In the genomic region with DNA sequence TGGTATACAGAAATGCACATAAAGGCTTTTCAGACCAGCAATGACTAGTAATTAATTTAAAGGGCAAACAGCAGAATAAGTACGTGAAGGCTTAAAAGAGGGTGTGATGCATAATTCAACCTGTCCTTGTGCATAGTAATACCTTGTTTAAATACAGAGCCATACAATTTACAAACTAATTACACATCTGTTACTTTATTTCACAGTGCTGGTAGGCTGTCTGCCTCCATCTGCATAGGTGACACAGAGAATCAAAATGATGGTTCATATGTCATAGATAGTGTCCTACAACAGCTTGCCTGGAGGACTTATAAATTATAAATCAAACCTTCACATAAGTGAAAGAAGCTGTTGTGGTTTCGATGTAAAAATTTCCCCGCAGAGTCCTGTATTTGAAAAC, we compare ENCODE assay signal across 18 mouse cellular contexts.
"Had no signal": no experiment of that assay in that cellular context is flagged by ENCODE, and none has a peak within 500 bp of the region (broad histone marks: within the 10 kb centered on the region; RNA-seq: fewer than 3 reads in every experiment).

No protein-coding gene starts in this region.

- ATAC-seq: liver, postnatal 0 days; lung, postnatal 0 days; midbrain, embryonic 13.5 days had no signal

- H3K4me3 ChIP-seq: liver, embryonic 13.5 days; liver, embryonic 15.5 days; lung, embryonic 15.5 days; megakaryocyte, embryonic 14.5 days; midbrain, embryonic 13.5 days; stomach, embryonic 15.5 days had no signal

- H3K4me2 ChIP-seq: liver, embryonic 11.5 days; liver, embryonic 13.5 days; liver, embryonic 15.5 days; lung, embryonic 15.5 days; midbrain, embryonic 13.5 days; stomach, embryonic 15.5 days had no signal

- H3K9ac ChIP-seq: liver, embryonic 13.5 days; liver, embryonic 15.5 days; liver, postnatal 0 days; lung, embryonic 15.5 days; midbrain, embryonic 13.5 days; stomach, embryonic 15.5 days had no signal

- DNase-seq: liver, embryonic 13.5 days; liver, postnatal 0 days; lung, adult 2 months; lung, postnatal 14 days; lung, postnatal 36 days; right cerebral cortex, postnatal 14 days; thymus, adult 2 months; thymus, postnatal 25 days; thymus, postnatal 4 days had no signal

- H3K27me3 ChIP-seq: liver, embryonic 13.5 days; liver, embryonic 15.5 days; lung, embryonic 15.5 days; megakaryocyte, embryonic 14.5 days; midbrain, embryonic 13.5 days; stomach, embryonic 15.5 days had no signal

- H3K27ac ChIP-seq: liver, embryonic 13.5 days; liver, embryonic 15.5 days; lung, embryonic 15.5 days; macrophage; midbrain, embryonic 13.5 days; stomach, embryonic 15.5 days; stomach, postnatal 0 days had no signal

- H3K4me1 ChIP-seq: liver, embryonic 13.5 days; liver, embryonic 15.5 days; lung, embryonic 15.5 days; megakaryocyte, embryonic 14.5 days; midbrain, embryonic 13.5 days; stomach, embryonic 15.5 days had no signal

- H3K9me3 ChIP-seq: liver, embryonic 13.5 days; liver, embryonic 15.5 days; lung, embryonic 15.5 days; midbrain, embryonic 13.5 days; stomach, embryonic 15.5 days had no signal

- H3K36me3 ChIP-seq: liver, embryonic 13.5 days; liver, embryonic 15.5 days; lung, embryonic 15.5 days; midbrain, embryonic 13.5 days; stomach, embryonic 15.5 days had no signal
